Mouse (Mus musculus) cortical plate, adult 2 months (tissue): ENCODE measurements around the gene Gm9376. TPM values are rescaled to one million over a fixed set of nuclear protein-coding genes. Genes with fewer than 3 reads are reported as not detected.

Source experiments
- H3K27ac ChIP-seq: fragments of 200-500 bp; 2 replicates; pipeline ENCODE4 v1.5.1; 2012; ENCODE audit warnings: low read length, control low read depth, inconsistent platforms; ENCODE audit not compliant: insufficient read depth
- H3K4me1 ChIP-seq: fragments of 200-500 bp; 2 replicates; pipeline ENCODE4 v1.6.1; 2011; ENCODE audit warnings: low read length; ENCODE audit not compliant: control insufficient read depth, insufficient read depth
- H3K4me3 ChIP-seq: fragments of 200-500 bp; 2 replicates; pipeline ENCODE4 v1.5.1; 2011; ENCODE audit warnings: mild to moderate bottlenecking, low read length, control low read depth; ENCODE audit not compliant: insufficient read depth
- CTCF ChIP-seq: fragments of 200-500 bp; IDR thresholded peaks from 2 replicates; pipeline ENCODE4 v1.5.1; 2011; ENCODE audit warnings: mild to moderate bottlenecking, control low read depth, low read length; ENCODE audit not compliant: insufficient read depth; ENCODE audit errors: extremely low read depth
- POLR2A ChIP-seq: fragments of 200-500 bp; IDR thresholded peaks from 2 replicates; pipeline ENCODE4 v1.6.1; 2011; ENCODE audit warnings: mild to moderate bottlenecking, low read length, control low read depth; ENCODE audit not compliant: insufficient read depth; ENCODE audit errors: extremely low read depth
- polyA plus RNA-seq: library from polyadenylated mRNA; depleted of rRNA; stranded (reverse); fragments of >200 nt; gene quantifications from 2 replicates; pipeline ENCODE4 v1.2.3, GENCODE M21; 2012

Gene Gm9376
- polyA plus RNA-seq, 1 experiment = not detected

- Histone ChIP-seq H3K4me1 (no peaks in the 10 kb centered on the region), H3K4me3 (peak overlapping the region; percentile 29), H3K27ac (peak overlapping the region; percentile 65)
- TF ChIP-seq CTCF (no peak), POLR2A (no peak)
Measured at GRCm38 (mm10) chr14:118235973-118236885, 30.5 kb upstream of the Gm9376 start.

- Histone ChIP-seq H3K4me1 (no peaks in the 10 kb centered on the region), H3K4me3 (peak within 1 kb of the TSS; percentile 29), H3K27ac (peak within 1 kb of the TSS; percentile 65)
- peak; percentile 67 for TF ChIP-seq POLR2A
- TF ChIP-seq CTCF = no peak
Measured at GRCm38 (mm10) chr14:118236886-118237289, 29.9 kb upstream of the Gm9376 start, which contains the start of gene Sox21. Gene Sox21 (minus strand): TSS chr14:118237030.

GRCm38 (mm10) chr14:118237786-118238185 is 29.0 kb upstream of the Gm9376 start:
- no peak for TF ChIP-seq POLR2A
- TF ChIP-seq CTCF = no peak
- Histone ChIP-seq H3K4me3 (no peak overlapping the region; the same call in 1 of the 2 replicates), H3K27ac (no peak overlapping the region)

GRCm38 (mm10) chr14:118239351-118239750 is 27.4 kb upstream of the Gm9376 start:
- no peak overlapping the region for H3K27ac ChIP-seq
- no peak overlapping the region for H3K4me3 ChIP-seq
- TF ChIP-seq POLR2A (no peak), CTCF (0 out of 2 replicates have a peak, but pooled peaks have one; percentile 15)
- H3K4me1 ChIP-seq = no peaks in the 10 kb centered on the region

More at GRCm38 (mm10) chr14:118237786-118238185, 29.0 kb upstream of the Gm9376 start:
- no peaks in the 10 kb centered on the region for H3K4me1 ChIP-seq

- H3K27ac ChIP-seq = no peak overlapping the region
- TF ChIP-seq POLR2A (no peak), CTCF (no peak)
- no peaks in the 10 kb centered on the region for H3K4me1 ChIP-seq
Measured at GRCm38 (mm10) chr14:118241416-118241815, 25.3 kb upstream of the Gm9376 start.

GRCm38 (mm10) chr14:118253381-118253780 is 13.4 kb upstream of the Gm9376 start:
- no peak for TF ChIP-seq CTCF
- TF ChIP-seq POLR2A = no peak
- Histone ChIP-seq H3K27ac (no peak overlapping the region), H3K4me1 (no peaks in the 10 kb centered on the region), H3K4me3 (no peak overlapping the region)

More at GRCm38 (mm10) chr14:118241416-118241815, 25.3 kb upstream of the Gm9376 start:
- no peak overlapping the region for H3K4me3 ChIP-seq

GRCm38 (mm10) chr14:118268849-118269248 is 2.1 kb downstream of the Gm9376 start:
- TF ChIP-seq POLR2A (no peak), CTCF (no peak)
- Histone ChIP-seq H3K4me3 (no peak overlapping the region), H3K4me1 (no peaks in the 10 kb centered on the region), H3K27ac (no peak overlapping the region)

- H3K4me1 ChIP-seq = no peaks in the 10 kb centered on the region
- TF ChIP-seq POLR2A (no peak), CTCF (no peak)
- no peak overlapping the region for H3K4me3 ChIP-seq
Measured at GRCm38 (mm10) chr14:118272594-118273555, 6.1 kb downstream of the Gm9376 start.

GRCm38 (mm10) chr14:118277704-118278498 is 11.1 kb downstream of the Gm9376 start:
- H3K4me1 ChIP-seq = no peaks in the 10 kb centered on the region
- no peak overlapping the region for H3K27ac ChIP-seq
- TF ChIP-seq CTCF = no peak
- no peak for TF ChIP-seq POLR2A
- H3K4me3 ChIP-seq = no peak overlapping the region

More at GRCm38 (mm10) chr14:118272594-118273555, 6.1 kb downstream of the Gm9376 start:
- no peak overlapping the region for H3K27ac ChIP-seq
